Mouse (Mus musculus): ENCODE measurements at regions not wholly inside any gene's neighbourhood (a gene's known extent, or its start where the extent isn't known, plus 50 kb on each side); places are given as distances from the start of the nearest gene placed in this dataset.

- 7% methylated on average over 5 of the region's 5 CpGs for whole genome bisulfite sequencing (ENCODE audit: insufficient replicate concordance)
- no peak for ATAC-seq (ENCODE audit: low read depth)
- Histone ChIP-seq H3K27me3 (no peaks in the 10 kb centered on the region), H3K4me2 (no peak overlapping the region), H3K4me3 (replicated peaks) (no peak overlapping the region), H3K27ac (no peak overlapping the region), H3K36me3 (no peaks in the 10 kb centered on the region), H3K9me3 (replicated peaks) (no peaks in the 10 kb centered on the region), H3K9ac (no peak overlapping the region), H3K4me1 (replicated peaks) (peaks cover 20% of the 10 kb centered on the region)
- DNase-seq: no peak
These were observed 139.7 kb upstream of the Gpc5 start for GRCm38 (mm10) chr14:114952280-114952679.

GRCm38 (mm10) chr14:114953070-114953665 lies 138.8 kb upstream of the Gpc5 start:
- H3K9ac ChIP-seq: no peak overlapping the region
- H3K4me3 ChIP-seq (replicated peaks): no peak overlapping the region
- ATAC-seq (ENCODE audit: low read depth) (no peak), DNase-seq (no peak)
- H3K9me3 ChIP-seq (replicated peaks): no peaks in the 10 kb centered on the region
- 16% methylated on average over 4 of the region's 4 CpGs for WGBS (ENCODE audit: insufficient replicate concordance)
- no peaks in the 10 kb centered on the region for H3K27me3 ChIP-seq
- no peak overlapping the region for H3K4me2 ChIP-seq
- peaks cover 15% of the 10 kb centered on the region for H3K4me1 ChIP-seq (replicated peaks)
- no peak overlapping the region for H3K27ac ChIP-seq
- no peaks in the 10 kb centered on the region for H3K36me3 ChIP-seq

DNA sequence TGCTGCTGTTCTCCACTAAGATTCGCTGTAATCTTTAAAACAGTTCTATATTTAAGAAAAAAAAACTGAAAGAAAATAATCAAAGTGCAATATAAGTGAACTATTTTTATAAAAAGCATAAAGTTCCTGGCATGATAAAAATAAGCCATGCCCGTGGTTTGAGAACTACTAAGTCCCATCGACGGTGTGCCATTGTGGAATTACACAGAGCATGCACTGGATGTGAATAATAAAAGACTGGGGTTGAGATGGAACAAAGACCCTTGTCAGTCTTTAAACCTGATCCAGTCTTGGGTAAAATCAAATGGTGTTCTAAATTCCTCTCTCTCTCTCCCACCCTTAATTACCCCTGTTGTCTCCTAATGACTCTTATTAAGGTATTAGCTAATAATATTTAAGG lies 137.7 kb upstream of the Gpc5 start:
- ATAC-seq (ENCODE audit: low read depth) (no peak), DNase-seq (no peak)
- 48% methylated on average over 4 of the region's 4 CpGs for WGBS (ENCODE audit: insufficient replicate concordance)
- H3K4me2 ChIP-seq: no peak overlapping the region
- H3K4me3 ChIP-seq (replicated peaks): no peak overlapping the region
- peaks cover 13% of the 10 kb centered on the region for H3K4me1 ChIP-seq (replicated peaks)
- no peak overlapping the region for H3K9ac ChIP-seq
- no peaks in the 10 kb centered on the region for H3K9me3 ChIP-seq (replicated peaks)
- H3K36me3 ChIP-seq: no peaks in the 10 kb centered on the region
- H3K27me3 ChIP-seq: no peaks in the 10 kb centered on the region
- no peak overlapping the region for H3K27ac ChIP-seq

- Histone ChIP-seq H3K4me2 (no peak overlapping the region), H3K9ac (no peak overlapping the region), H3K4me1 (replicated peaks) (peaks cover 13% of the 10 kb centered on the region), H3K36me3 (no peaks in the 10 kb centered on the region), H3K27ac (no peak overlapping the region), H3K27me3 (no peaks in the 10 kb centered on the region), H3K4me3 (replicated peaks) (no peak overlapping the region), H3K9me3 (replicated peaks) (no peaks in the 10 kb centered on the region)
- 57% methylated on average over 2 of the region's 2 CpGs for WGBS (ENCODE audit: insufficient replicate concordance)
- DNase-seq (no peak), ATAC-seq (ENCODE audit: low read depth) (no peak)
These were observed 136.4 kb upstream of the Gpc5 start for GRCm38 (mm10) chr14:114955572-114955971.

DNA sequence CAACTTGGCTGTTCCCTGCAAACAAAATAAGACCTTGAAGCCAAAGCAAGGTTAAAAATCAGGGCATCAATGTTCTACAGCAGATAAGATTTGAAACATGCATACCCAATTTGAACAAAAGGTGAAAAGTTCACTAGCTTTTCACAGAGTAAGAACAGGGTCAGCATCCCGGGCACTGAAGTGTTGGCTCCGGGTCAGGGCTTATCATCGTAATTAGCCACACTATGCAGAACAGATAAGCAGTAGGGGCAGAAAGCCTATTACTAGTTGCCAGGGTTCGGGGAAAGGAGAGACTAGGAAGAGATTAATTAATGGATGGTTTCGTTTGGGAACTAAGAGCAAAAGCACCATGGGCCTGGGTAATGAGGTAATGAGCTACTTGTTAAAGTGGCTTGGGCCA lies 131.7 kb upstream of the Gpc5 start:
- H3K9ac ChIP-seq: no peak overlapping the region
- H3K4me1 ChIP-seq (replicated peaks): no peaks in the 10 kb centered on the region; the same call in 1 of the 2 replicates
- no peaks in the 10 kb centered on the region for H3K36me3 ChIP-seq
- no peak overlapping the region for H3K4me2 ChIP-seq
- DNase-seq: no peak
- H3K27ac ChIP-seq: no peak overlapping the region
- H3K4me3 ChIP-seq (replicated peaks): no peak overlapping the region
- H3K9me3 ChIP-seq (replicated peaks): no peaks in the 10 kb centered on the region
- no peak for ATAC-seq (ENCODE audit: low read depth)
- 30% methylated on average over 5 of the region's 5 CpGs for WGBS (ENCODE audit: insufficient replicate concordance)
- H3K27me3 ChIP-seq: no peaks in the 10 kb centered on the region

DNA sequence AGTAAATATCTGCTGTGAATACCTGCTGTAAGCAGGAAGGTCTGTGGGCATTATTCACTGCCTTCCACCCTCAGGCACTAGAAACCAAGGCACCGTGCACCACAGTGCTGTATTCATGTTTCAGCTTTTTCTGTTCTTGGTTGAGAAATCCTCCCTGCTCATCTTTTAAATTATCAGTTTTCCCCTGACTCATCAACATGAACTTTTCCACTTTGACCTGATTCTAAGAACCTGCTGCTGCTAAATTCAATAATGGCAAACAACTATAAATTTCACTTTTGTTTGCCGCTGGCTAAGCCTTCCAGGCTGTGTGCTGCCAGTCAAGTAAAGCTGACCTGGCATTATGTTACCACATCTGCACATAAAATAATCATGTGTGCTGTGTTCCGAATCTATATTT lies 126.1 kb upstream of the Gpc5 start:
- Histone ChIP-seq H3K9me3 (replicated peaks) (no peaks in the 10 kb centered on the region), H3K4me1 (replicated peaks) (no peaks in the 10 kb centered on the region), H3K4me2 (no peak overlapping the region), H3K9ac (no peak overlapping the region), H3K36me3 (no peaks in the 10 kb centered on the region), H3K27me3 (no peaks in the 10 kb centered on the region), H3K4me3 (replicated peaks) (no peak overlapping the region), H3K27ac (no peak overlapping the region)
- 67% methylated on average over 3 of the region's 3 CpGs for WGBS (ENCODE audit: insufficient replicate concordance)
- ATAC-seq (ENCODE audit: low read depth) (no peak), DNase-seq (no peak)

DNA sequence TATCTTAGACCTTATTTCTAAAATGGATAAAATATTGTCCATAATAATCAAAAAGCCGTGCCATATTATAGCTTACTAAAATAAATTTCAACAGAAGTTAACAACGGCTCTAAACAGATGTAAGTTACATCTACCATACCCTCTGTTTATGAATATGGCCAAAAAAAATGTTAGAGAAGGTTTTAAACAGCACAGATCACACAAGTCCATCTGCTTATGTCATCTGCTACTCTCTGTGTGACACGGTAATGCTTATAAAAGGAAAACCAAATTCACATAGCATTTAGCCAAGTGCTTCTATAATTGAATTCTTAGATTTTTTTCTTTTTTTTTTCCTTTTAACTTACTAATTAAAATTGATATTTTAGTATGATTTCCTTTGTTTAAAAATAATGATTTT lies 123.0 kb upstream of the Gpc5 start:
- H3K4me2 ChIP-seq: no peak overlapping the region
- no peak overlapping the region for H3K27ac ChIP-seq
- no peaks in the 10 kb centered on the region for H3K9me3 ChIP-seq (replicated peaks)
- no peak overlapping the region for H3K4me3 ChIP-seq (replicated peaks)
- no peak for ATAC-seq (ENCODE audit: low read depth)
- WGBS (ENCODE audit: insufficient replicate concordance): 77% methylated on average over 3 of the region's 3 CpGs
- H3K27me3 ChIP-seq: no peaks in the 10 kb centered on the region
- H3K36me3 ChIP-seq: no peaks in the 10 kb centered on the region
- H3K4me1 ChIP-seq (replicated peaks): no peaks in the 10 kb centered on the region
- no peak for DNase-seq
- no peak overlapping the region for H3K9ac ChIP-seq

DNA sequence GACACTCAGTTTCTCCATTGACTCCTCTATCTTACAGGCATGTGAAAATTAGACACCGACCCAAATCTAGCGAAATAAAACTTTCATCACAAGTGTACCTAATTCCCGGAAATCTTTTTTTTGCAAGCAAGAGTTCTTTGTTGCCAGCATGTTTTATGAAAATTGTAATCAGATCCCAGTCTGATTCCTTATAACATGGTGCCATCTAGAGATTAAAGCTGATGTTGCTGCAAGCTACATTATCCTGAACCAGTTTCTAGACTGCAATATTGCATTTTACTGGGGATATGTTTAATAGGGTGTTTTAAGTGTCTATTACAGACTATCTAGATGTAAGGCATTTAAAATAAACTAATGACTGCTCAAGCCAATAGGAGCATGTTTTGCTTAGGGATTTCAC lies 110.9 kb upstream of the Gpc5 start:
- Histone ChIP-seq H3K4me1 (replicated peaks) (no peaks in the 10 kb centered on the region), H3K4me2 (no peak overlapping the region), H3K4me3 (replicated peaks) (no peak overlapping the region), H3K27ac (no peak overlapping the region), H3K9ac (no peak overlapping the region), H3K9me3 (replicated peaks) (no peaks in the 10 kb centered on the region), H3K27me3 (no peaks in the 10 kb centered on the region), H3K36me3 (no peaks in the 10 kb centered on the region)
- ATAC-seq (ENCODE audit: low read depth): no peak
- whole genome bisulfite sequencing (ENCODE audit: insufficient replicate concordance): 72% methylated on average over 3 of the region's 3 CpGs
- no peak for DNase-seq

- Histone ChIP-seq H3K36me3 (no peaks in the 10 kb centered on the region), H3K27ac (no peak overlapping the region), H3K4me3 (replicated peaks) (no peak overlapping the region), H3K27me3 (no peaks in the 10 kb centered on the region), H3K4me1 (replicated peaks) (peaks cover 2% of the 10 kb centered on the region; the same call in 1 of the 2 replicates), H3K4me2 (no peak overlapping the region), H3K9ac (no peak overlapping the region), H3K9me3 (replicated peaks) (no peaks in the 10 kb centered on the region)
- DNase-seq (no peak), ATAC-seq (ENCODE audit: low read depth) (no peak)
- WGBS (ENCODE audit: insufficient replicate concordance): 57% methylated on average over 2 of the region's 2 CpGs
These were observed 88.8 kb upstream of the Gpc5 start for GRCm38 (mm10) chr14:115003223-115003622.

DNA sequence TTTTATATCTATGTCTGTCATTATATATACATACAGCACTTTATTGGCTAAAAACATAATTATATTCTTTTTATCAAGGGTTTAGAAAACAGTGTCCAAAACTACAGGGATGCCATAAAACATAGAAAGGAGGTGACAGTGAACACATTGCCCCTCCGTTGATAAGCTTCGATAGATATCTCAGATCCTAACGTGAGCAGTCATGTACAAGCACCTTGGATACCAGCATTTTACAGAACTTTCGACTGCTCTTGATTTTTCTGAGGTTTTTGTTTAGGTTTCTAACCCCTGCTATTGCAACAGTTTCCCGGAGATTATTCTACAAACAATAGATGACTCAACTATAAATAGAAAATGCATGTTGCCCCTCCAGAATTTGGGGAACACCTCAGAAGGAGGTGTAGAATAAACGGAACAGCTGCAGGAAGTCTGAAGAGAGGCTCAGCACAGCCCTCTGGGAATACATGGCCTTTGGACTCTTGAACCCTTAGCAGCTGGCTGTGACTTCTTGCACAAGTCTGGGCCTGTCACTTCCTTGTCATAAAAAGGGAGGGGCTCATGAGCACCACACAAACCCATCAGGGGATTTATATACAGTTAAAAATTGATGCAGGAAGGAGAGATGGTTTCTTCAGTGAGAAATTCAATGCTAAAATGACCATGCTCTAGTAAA lies 87.1 kb upstream of the Gpc5 start:
- 40% methylated on average over 6 of the region's 6 CpGs for WGBS (ENCODE audit: insufficient replicate concordance)
- Histone ChIP-seq H3K9ac (no peak overlapping the region), H3K27me3 (no peaks in the 10 kb centered on the region), H3K4me1 (replicated peaks) (peaks cover 2% of the 10 kb centered on the region; the same call in 1 of the 2 replicates), H3K9me3 (replicated peaks) (no peaks in the 10 kb centered on the region), H3K36me3 (no peaks in the 10 kb centered on the region), H3K4me2 (no peak overlapping the region), H3K27ac (no peak overlapping the region), H3K4me3 (replicated peaks) (no peak overlapping the region)
- no peak for ATAC-seq (ENCODE audit: low read depth)
- no peak for DNase-seq

GRCm38 (mm10) chr14:115010877-115011276 lies 81.1 kb upstream of the Gpc5 start:
- H3K4me2 ChIP-seq: no peak overlapping the region
- H3K9me3 ChIP-seq (replicated peaks): no peaks in the 10 kb centered on the region
- DNase-seq (no peak), ATAC-seq (ENCODE audit: low read depth) (no peak)
- H3K27me3 ChIP-seq: no peaks in the 10 kb centered on the region
- no peaks in the 10 kb centered on the region for H3K36me3 ChIP-seq
- no peak overlapping the region for H3K4me3 ChIP-seq (replicated peaks)
- H3K9ac ChIP-seq: no peak overlapping the region
- WGBS (ENCODE audit: insufficient replicate concordance): 58% methylated on average over 3 of the region's 3 CpGs
- H3K4me1 ChIP-seq (replicated peaks): 0 out of 2 replicates have a peak, but pooled peaks cover 2% of the 10 kb centered on the region
- no peak overlapping the region for H3K27ac ChIP-seq

DNA sequence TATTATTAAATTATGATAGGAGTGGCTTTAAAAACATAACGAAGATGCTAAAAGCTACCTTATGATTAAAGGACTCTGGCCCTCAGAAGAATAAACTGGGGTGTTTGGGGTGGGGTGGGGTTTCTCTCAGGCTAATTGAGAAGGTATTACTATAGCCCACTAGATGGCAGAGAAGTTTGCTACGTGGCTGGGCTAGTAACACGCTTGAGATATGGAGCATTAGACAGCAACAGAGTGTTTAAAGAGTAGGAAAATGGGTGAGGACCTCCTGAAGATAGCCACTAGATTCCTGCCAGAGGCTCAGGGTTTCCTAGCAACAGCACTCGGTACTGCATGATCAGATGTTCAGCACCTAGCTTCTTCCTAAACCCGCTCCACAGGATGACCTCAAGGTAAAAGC lies 76.7 kb upstream of the Gpc5 start:
- no peaks in the 10 kb centered on the region for H3K36me3 ChIP-seq
- H3K4me3 ChIP-seq (replicated peaks): no peak overlapping the region
- no peak overlapping the region for H3K9ac ChIP-seq
- 45% methylated on average over 5 of the region's 5 CpGs for WGBS (ENCODE audit: insufficient replicate concordance)
- H3K4me2 ChIP-seq: no peak overlapping the region
- no peak overlapping the region for H3K27ac ChIP-seq
- DNase-seq (no peak), ATAC-seq (ENCODE audit: low read depth) (no peak)
- no peaks in the 10 kb centered on the region for H3K27me3 ChIP-seq
- no peaks in the 10 kb centered on the region for H3K9me3 ChIP-seq (replicated peaks)
- peaks cover 3% of the 10 kb centered on the region; the same call in 1 of the 2 replicates for H3K4me1 ChIP-seq (replicated peaks)

All from liver, embryonic 13.5 days (tissue).